Mouse (Mus musculus) CH12.LX (cell line): Measurements from ENCODE around the gene Prkce. TPM values are rescaled to one million over a fixed set of nuclear protein-coding genes. Genes with fewer than 3 reads are reported as not detected.

Source experiments
- DNase-seq: peaks from one replicate; pipeline ENCODE4 v3.0.0-alpha.2; 2013; ENCODE audit errors: extremely low read depth
- H3K27ac ChIP-seq: 2 replicates; pipeline ENCODE4 v1.5.1; 2012; ENCODE audit warnings: low read depth, mild to moderate bottlenecking, control low read depth, moderate library complexity; ENCODE audit not compliant: insufficient read depth
- H3K27me3 ChIP-seq: replicated peaks from 2 replicates; pipeline ENCODE3; 2012; ENCODE audit warnings: inconsistent platforms
- H3K36me3 ChIP-seq, 2 experiments: replicated peaks in 1 of 2; 2 replicates each; pipeline versions ENCODE3 to v1.6.1; 2012; ENCODE audit warnings: inconsistent platforms in 1 of 2, low read length in 1 of 2, mild to moderate bottlenecking in 1 of 2, mixed read lengths in 1 of 2, moderate library complexity in 1 of 2; ENCODE audit not compliant: control insufficient read depth in 1 of 2, insufficient read depth in 1 of 2
- H3K4me1 ChIP-seq, 2 experiments: 2 replicates each; pipeline ENCODE4 v1.6.1; 2012; ENCODE audit warnings: inconsistent platforms in 1 of 2, moderate library complexity in 1 of 2; ENCODE audit not compliant: insufficient read depth in 2 of 2, control insufficient read depth in 1 of 2
- H3K4me2 ChIP-seq: 2 replicates; pipeline ENCODE4 v1.6.1; 2012; ENCODE audit warnings: low read depth, mild to moderate bottlenecking, control low read depth; ENCODE audit not compliant: poor library complexity, insufficient read depth, severe bottlenecking
- H3K4me3 ChIP-seq, 3 experiments: fragments of 150-350 bp in 1 of 3; sonication (generic) in 1 of 3; replicated peaks in 1 of 3; 2 replicates each; pipeline versions ENCODE3 to v1.5.1; 2011 to 2012; ENCODE audit warnings: low read depth in 2 of 3, low read length in 2 of 3, mild to moderate bottlenecking in 2 of 3, moderate library complexity in 2 of 3, control low read depth in 1 of 3, improper control_type of control experiment in 1 of 3, inconsistent platforms in 1 of 3, mixed read lengths in 1 of 3; ENCODE audit not compliant: poor library complexity in 1 of 3
- H3K79me2 ChIP-seq: replicated peaks from 2 replicates; pipeline ENCODE4 v1.6.1; 2012; ENCODE audit warnings: mild to moderate bottlenecking, moderate library complexity; ENCODE audit not compliant: control insufficient read depth, poor library complexity, insufficient read depth, severe bottlenecking; ENCODE audit errors: extremely low read depth
- H3K9ac ChIP-seq: 2 replicates; pipeline ENCODE4 v1.6.1; 2012; ENCODE audit warnings: low read depth, mild to moderate bottlenecking, control low read depth, moderate library complexity; ENCODE audit not compliant: insufficient read depth
- H3K9me3 ChIP-seq: replicated peaks from 2 replicates; pipeline ENCODE3; 2012; ENCODE audit warnings: low read length, inconsistent platforms, mixed read lengths
- BHLHE40 ChIP-seq: IDR thresholded peaks from 2 replicates; pipeline ENCODE4 v1.6.1; 2011; ENCODE audit warnings: mild to moderate bottlenecking, low read depth, low read length, improper control_type of control experiment
- EP300 ChIP-seq: IDR thresholded peaks from 2 replicates; pipeline ENCODE4 v1.6.1; 2011; ENCODE audit warnings: low read length, improper control_type of control experiment
- ETS1 ChIP-seq: conservative IDR thresholded peaks from 2 replicates; pipeline ENCODE4 v1.6.1; 2012; ENCODE audit warnings: low read depth, mild to moderate bottlenecking, inconsistent platforms, low read length, improper control_type of control experiment, moderate library complexity
- GABPA ChIP-seq: IDR thresholded peaks from 2 replicates; pipeline ENCODE4 v1.6.1; 2012; ENCODE audit warnings: low read depth, low read length, improper control_type of control experiment, inconsistent platforms; ENCODE audit not compliant: insufficient replicate concordance
- MAX ChIP-seq: IDR thresholded peaks from 2 replicates; pipeline ENCODE4 v1.6.1; 2011; ENCODE audit warnings: low read length, improper control_type of control experiment
- MAZ ChIP-seq: IDR thresholded peaks from 2 replicates; pipeline ENCODE4 v1.6.1; 2012; ENCODE audit warnings: low read depth, mild to moderate bottlenecking, inconsistent platforms, low read length, improper control_type of control experiment, moderate library complexity
- MEF2A ChIP-seq: IDR thresholded peaks from 2 replicates; pipeline ENCODE4 v1.6.1; 2014; ENCODE audit warnings: low read depth, mild to moderate bottlenecking, inconsistent platforms, low read length, improper control_type of control experiment, borderline replicate concordance
- MYC ChIP-seq: IDR thresholded peaks from 2 replicates; pipeline ENCODE4 v1.6.1; 2011; ENCODE audit warnings: low read depth, mild to moderate bottlenecking, improper control_type of control experiment, low read length
- NELFE ChIP-seq: IDR thresholded peaks from 2 replicates; pipeline ENCODE4 v1.6.1; 2011; ENCODE audit warnings: low read depth, low read length, improper control_type of control experiment
- RAD21 ChIP-seq: IDR thresholded peaks from 2 replicates; pipeline ENCODE4 v1.6.1; 2011; ENCODE audit warnings: low read depth, mild to moderate bottlenecking, low read length, improper control_type of control experiment, moderate library complexity
- SIN3A ChIP-seq: IDR thresholded peaks from 2 replicates; pipeline ENCODE4 v1.6.1; 2012; ENCODE audit warnings: low read length, improper control_type of control experiment, inconsistent platforms
- USF1 ChIP-seq: IDR thresholded peaks from 2 replicates; pipeline ENCODE4 v1.6.1; 2014; ENCODE audit warnings: low read depth, mild to moderate bottlenecking, inconsistent platforms, low read length, improper control_type of control experiment
- ZC3H11A ChIP-seq: IDR thresholded peaks from 2 replicates; pipeline ENCODE4 v1.6.1; 2012; ENCODE audit warnings: low read depth, mild to moderate bottlenecking, inconsistent platforms, low read length, improper control_type of control experiment
- dilution Hi-C: fragments of 300-500 bp; cut with MboI; formaldehyde crosslinking; loops from 2 replicates; pipeline ENCODE4 v1.14.3; 2020; ENCODE audit warnings: low sequenced_read_pairs; ENCODE audit not compliant: extremely low pct_unique_long_range_greater_than_20kb, extremely low pct_ligation_motif_present
- in situ Hi-C: fragments of 300-500 bp; cut with MboI; formaldehyde crosslinking; loops from 3 replicates; pipeline ENCODE4 v1.14.3; 2019; ENCODE audit warnings: low sequenced_read_pairs, low pct_ligation_motif_present, low pct_unique_long_range_greater_than_20kb, mixed read lengths
- polyA plus RNA-seq: library from polyadenylated mRNA; unstranded; fragments of >175 nt; gene quantifications from 2 replicates; pipeline ENCODE4 v1.2.1, GENCODE M21; 2012; ENCODE audit warnings: low read depth; ENCODE audit not compliant: insufficient read length
- total RNA-seq, 2 experiments: library from RNA; depleted of rRNA; stranded (reverse); fragments of 300-350 nt in 1 of 2; fragments of >200 nt in 1 of 2; gene quantifications; 2 replicates each; pipeline ENCODE4 v1.2.3; 2012 to 2014

Gene Prkce
- total and polyA plus RNA-seq, 3 experiments: 4.1 to 13.2 (median 11.4) TPM

GRCm38 (mm10) chr17:86330076-86330955, 162.7 kb downstream of the Prkce start:
- Histone ChIP-seq H3K4me2 (no peak overlapping the region), H3K4me1 (peaks cover 33 to 88% of the 10 kb centered on the region in 2 experiments)
- TF ChIP-seq EP300: no peak
- TF ChIP-seq USF1: no peak
- no peak for TF ChIP-seq GABPA
- no peak for TF ChIP-seq MAX
- TF ChIP-seq ZC3H11A: no peak
- TF ChIP-seq BHLHE40: no peak
- no peak for TF ChIP-seq MAZ
- no peak for TF ChIP-seq SIN3A
- no peak for TF ChIP-seq NELFE
- no peak for TF ChIP-seq RAD21
- TF ChIP-seq, all 38 proteins: peak for 0
- no peak for DNase-seq
- H3K79me2 ChIP-seq: no peaks in the 10 kb centered on the region; the same call in 1 of the 2 replicates
- peaks cover 0 to 25% of the 10 kb centered on the region in 2 experiments for H3K36me3 ChIP-seq
- H3K4me3 ChIP-seq: no peak overlapping the region
- no peaks in the 10 kb centered on the region for H3K9me3 ChIP-seq
- H3K27me3 ChIP-seq: no peaks in the 10 kb centered on the region
- no peak overlapping the region for H3K9ac ChIP-seq
- H3K27ac ChIP-seq: no peak overlapping the region
- dilution Hi-C loops: no loop called here
- in situ Hi-C loops: loop anchor here (5.0 kb wide), 1 partner anchor 107 kb away; no protein-coding TSS in a partner anchor

DNA sequence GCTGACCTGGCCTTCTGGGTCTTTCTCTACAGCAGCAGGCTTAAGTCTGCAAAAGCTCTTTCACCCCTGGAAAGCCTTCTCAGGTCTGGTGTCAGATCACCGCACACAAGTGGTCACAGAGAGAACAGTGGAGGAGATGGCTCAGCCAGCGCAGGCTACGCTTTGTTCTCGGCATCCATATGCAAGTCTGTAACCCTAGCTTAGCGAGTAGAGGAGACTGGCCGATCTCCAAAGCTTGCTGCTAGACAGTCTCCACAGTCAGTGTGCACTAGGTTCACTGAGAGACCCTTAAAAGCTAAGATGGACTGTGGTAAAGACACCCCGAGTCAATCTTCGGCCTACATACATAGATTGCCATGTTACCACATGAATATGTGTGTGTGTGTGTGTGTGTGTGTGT, 164.2 kb downstream of the Prkce start:
- no peak for DNase-seq
- no peaks in the 10 kb centered on the region for H3K27me3 ChIP-seq
- no peak overlapping the region for H3K4me3 ChIP-seq
- dilution Hi-C loops: no loop called here
- no peak overlapping the region for H3K9ac ChIP-seq
- H3K4me2 ChIP-seq: no peak overlapping the region
- TF ChIP-seq MEF2A (no peak), MAX (no peak)
- TF ChIP-seq, all 38 proteins: peak for 0
- Histone ChIP-seq H3K9me3 (no peaks in the 10 kb centered on the region), H3K4me1 (peaks cover 42 to 88% of the 10 kb centered on the region in 2 experiments), H3K36me3 (peaks cover 0 to 19% of the 10 kb centered on the region in 2 experiments), H3K27ac (no peak overlapping the region), H3K79me2 (no peaks in the 10 kb centered on the region; the same call in 1 of the 2 replicates)
- in situ Hi-C loops: loop anchor here (5.0 kb wide), 1 partner anchor 105 kb away; no protein-coding TSS in a partner anchor

GRCm38 (mm10) chr17:86334990-86335389, 167.4 kb downstream of the Prkce start:
- H3K9me3 ChIP-seq: no peaks in the 10 kb centered on the region
- no peak for DNase-seq
- peaks cover 4% of the 10 kb centered on the region; the same call in 1 of the 2 replicates for H3K79me2 ChIP-seq
- peaks cover 48 to 85% of the 10 kb centered on the region in 2 experiments for H3K4me1 ChIP-seq
- dilution Hi-C loops (no loop called here), in situ Hi-C loops (loop anchor here (5.0 kb wide), 1 partner anchor 102 kb away; no protein-coding TSS in a partner anchor)
- no peak overlapping the region for H3K27ac ChIP-seq
- no peak overlapping the region for H3K4me3 ChIP-seq
- no peaks in the 10 kb centered on the region for H3K27me3 ChIP-seq
- H3K9ac ChIP-seq: no peak overlapping the region
- H3K4me2 ChIP-seq: no peak overlapping the region
- TF ChIP-seq ETS1: no peak
- no peak for TF ChIP-seq MYC
- no peak for TF ChIP-seq MAX
- no peak for TF ChIP-seq RAD21
- peaks cover 0 to 19% of the 10 kb centered on the region in 2 experiments for H3K36me3 ChIP-seq
